Mouse (Mus musculus): Measurements from ENCODE around the gene Micall2. TPM values are rescaled to one million over a fixed set of nuclear protein-coding genes. Genes with fewer than 3 reads are reported as not detected.

The Micall2 gene
- polyA plus RNA-seq, 1 experiment from 2014 or later = 5.7 TPM

GRCm38 (mm10) chr5:139690791-139691190 is 45.3 kb downstream of the Micall2 start:
- peaks cover 43% of the 10 kb centered on the region for H3K27me3 ChIP-seq (replicated peaks; ENCODE audit: control insufficient read depth, insufficient read depth, low read length)
- no peak for ATAC-seq
- H3K9ac ChIP-seq (replicated peaks; ENCODE audit: low read depth, low read length) = no peak overlapping the region
- H3K4me1 ChIP-seq (replicated peaks; ENCODE audit: control insufficient read depth, insufficient read depth, low read length) = peaks cover 17% of the 10 kb centered on the region
- H3K36me3 ChIP-seq (ENCODE audit: control insufficient read depth, insufficient read depth) = no peaks in the 10 kb centered on the region
- no peak overlapping the region for H3K4me2 ChIP-seq (ENCODE audit: low read length)
- 75% methylated on average over 9 of the region's 9 CpGs for WGBS
- no peaks in the 10 kb centered on the region; the same call in 1 of the 2 replicates for H3K9me3 ChIP-seq (ENCODE audit: control insufficient read depth, low read length)
- H3K4me3 ChIP-seq (replicated peaks; ENCODE audit: low read length) = no peak overlapping the region
- H3K27ac ChIP-seq (ENCODE audit: low read length) = no peak overlapping the region

- Histone ChIP-seq H3K27me3 (replicated peaks; ENCODE audit: control insufficient read depth, insufficient read depth, low read length) (peaks cover 63% of the 10 kb centered on the region), H3K4me2 (ENCODE audit: low read length) (no peak overlapping the region), H3K36me3 (ENCODE audit: control insufficient read depth, insufficient read depth) (no peaks in the 10 kb centered on the region), H3K27ac (ENCODE audit: low read length) (no peak overlapping the region), H3K9ac (replicated peaks; ENCODE audit: low read depth, low read length) (no peak overlapping the region), H3K4me1 (replicated peaks; ENCODE audit: control insufficient read depth, insufficient read depth, low read length) (peaks cover 9% of the 10 kb centered on the region; the same call in 1 of the 2 replicates), H3K9me3 (ENCODE audit: control insufficient read depth, low read length) (no peaks in the 10 kb centered on the region; the same call in 1 of the 2 replicates), H3K4me3 (replicated peaks; ENCODE audit: low read length) (no peak overlapping the region)
- ATAC-seq = peak; percentile 47; the same call in 1 of the 2 replicates
- WGBS = 50% methylated on average over 12 of the region's 12 CpGs
Observed at GRCm38 (mm10) chr5:139688356-139688755, 47.8 kb downstream of the Micall2 start.

- Histone ChIP-seq H3K27me3 (replicated peaks; ENCODE audit: control insufficient read depth, insufficient read depth, low read length) (peaks cover 61% of the 10 kb centered on the region), H3K9me3 (ENCODE audit: control insufficient read depth, low read length) (no peaks in the 10 kb centered on the region), H3K4me3 (replicated peaks; ENCODE audit: low read length) (no peak overlapping the region), H3K4me2 (ENCODE audit: low read length) (no peak overlapping the region), H3K9ac (replicated peaks; ENCODE audit: low read depth, low read length) (no peak overlapping the region), H3K27ac (ENCODE audit: low read length) (no peak overlapping the region), H3K4me1 (replicated peaks; ENCODE audit: control insufficient read depth, insufficient read depth, low read length) (peaks cover 13% of the 10 kb centered on the region), H3K36me3 (ENCODE audit: control insufficient read depth, insufficient read depth) (no peaks in the 10 kb centered on the region)
- ATAC-seq = no peak
- 6% methylated on average over 13 of the region's 13 CpGs for WGBS
Observed at GRCm38 (mm10) chr5:139687646-139688045, 48.5 kb downstream of the Micall2 start.

- Histone ChIP-seq H3K27ac (ENCODE audit: low read length) (no peak overlapping the region), H3K9ac (replicated peaks; ENCODE audit: low read depth, low read length) (no peak overlapping the region)
Observed at GRCm38 (mm10) chr5:139686530-139687249, 49.4 kb downstream of the Micall2 start.

GRCm38 (mm10) chr5:139683228-139683627 is 52.9 kb downstream of the Micall2 start:
- no peak overlapping the region for H3K27ac ChIP-seq (ENCODE audit: low read length)
- no peak for ATAC-seq

More at GRCm38 (mm10) chr5:139686530-139687249, 49.4 kb downstream of the Micall2 start:
- Histone ChIP-seq H3K36me3 (ENCODE audit: control insufficient read depth, insufficient read depth) (no peaks in the 10 kb centered on the region), H3K9me3 (ENCODE audit: control insufficient read depth, low read length) (no peaks in the 10 kb centered on the region), H3K27me3 (replicated peaks; ENCODE audit: control insufficient read depth, insufficient read depth, low read length) (peaks cover 56% of the 10 kb centered on the region), H3K4me2 (ENCODE audit: low read length) (no peak overlapping the region; the same call in 1 of the 2 replicates), H3K4me1 (replicated peaks; ENCODE audit: control insufficient read depth, insufficient read depth, low read length) (peaks cover 22% of the 10 kb centered on the region), H3K4me3 (replicated peaks; ENCODE audit: low read length) (no peak overlapping the region)
- peak; percentile 39; the same call in 1 of the 2 replicates for ATAC-seq
- WGBS = 14% methylated on average over 21 of the region's 21 CpGs

GRCm38 (mm10) chr5:139682631-139682977 is 53.5 kb downstream of the Micall2 start:
- Histone ChIP-seq H3K4me2 (ENCODE audit: low read length) (peak overlapping the region; percentile 33; the same call in 1 of the 2 replicates), H3K36me3 (ENCODE audit: control insufficient read depth, insufficient read depth) (no peaks in the 10 kb centered on the region), H3K27ac (ENCODE audit: low read length) (peak overlapping the region; percentile 58), H3K9me3 (ENCODE audit: control insufficient read depth, low read length) (no peaks in the 10 kb centered on the region), H3K27me3 (replicated peaks; ENCODE audit: control insufficient read depth, insufficient read depth, low read length) (peaks cover 72% of the 10 kb centered on the region), H3K4me1 (replicated peaks; ENCODE audit: control insufficient read depth, insufficient read depth, low read length) (peaks cover 22% of the 10 kb centered on the region), H3K4me3 (replicated peaks; ENCODE audit: low read length) (no peak overlapping the region), H3K9ac (replicated peaks; ENCODE audit: low read depth, low read length) (no peak overlapping the region; the same call in 1 of the 2 replicates)
- peak; percentile 27; the same call in 1 of the 2 replicates for ATAC-seq
- under 1% methylated on average over 7 of the region's 7 CpGs for WGBS

More at GRCm38 (mm10) chr5:139683228-139683627, 52.9 kb downstream of the Micall2 start:
- WGBS = 3% methylated on average over 2 of the region's 2 CpGs
- Histone ChIP-seq H3K27me3 (replicated peaks; ENCODE audit: control insufficient read depth, insufficient read depth, low read length) (peaks cover 69% of the 10 kb centered on the region), H3K4me1 (replicated peaks; ENCODE audit: control insufficient read depth, insufficient read depth, low read length) (peaks cover 24% of the 10 kb centered on the region), H3K36me3 (ENCODE audit: control insufficient read depth, insufficient read depth) (no peaks in the 10 kb centered on the region), H3K9ac (replicated peaks; ENCODE audit: low read depth, low read length) (no peak overlapping the region), H3K4me2 (ENCODE audit: low read length) (no peak overlapping the region), H3K4me3 (replicated peaks; ENCODE audit: low read length) (no peak overlapping the region), H3K9me3 (ENCODE audit: control insufficient read depth, low read length) (no peaks in the 10 kb centered on the region)

- Histone ChIP-seq H3K36me3 (ENCODE audit: control insufficient read depth, insufficient read depth) (no peaks in the 10 kb centered on the region), H3K9ac (replicated peaks; ENCODE audit: low read depth, low read length) (peak overlapping the region; percentile 20), H3K4me2 (ENCODE audit: low read length) (peak overlapping the region; percentile 33), H3K4me1 (replicated peaks; ENCODE audit: control insufficient read depth, insufficient read depth, low read length) (peaks cover 21% of the 10 kb centered on the region), H3K4me3 (replicated peaks; ENCODE audit: low read length) (no peak overlapping the region), H3K27ac (ENCODE audit: low read length) (peak overlapping the region; percentile 58), H3K9me3 (ENCODE audit: control insufficient read depth, low read length) (no peaks in the 10 kb centered on the region), H3K27me3 (replicated peaks; ENCODE audit: control insufficient read depth, insufficient read depth, low read length) (peaks cover 68% of the 10 kb centered on the region)
- under 1% methylated on average over 20 of the region's 20 CpGs for WGBS
- ATAC-seq = peak; percentile 90
Observed at GRCm38 (mm10) chr5:139681832-139682630, 54.1 kb downstream of the Micall2 start.

GRCm38 (mm10) chr5:139675707-139675967 is 60.5 kb downstream of the Micall2 start:
- peaks cover 56% of the 10 kb centered on the region for H3K27me3 ChIP-seq (replicated peaks; ENCODE audit: control insufficient read depth, insufficient read depth, low read length)

GRCm38 (mm10) chr5:139674940-139675706 is 61.0 kb downstream of the Micall2 start:
- 28% methylated on average over 13 of the region's 13 CpGs for WGBS
- H3K9me3 ChIP-seq (ENCODE audit: control insufficient read depth, low read length) = no peaks in the 10 kb centered on the region
- no peak overlapping the region for H3K4me2 ChIP-seq (ENCODE audit: low read length)
- no peak overlapping the region for H3K9ac ChIP-seq (replicated peaks; ENCODE audit: low read depth, low read length)
- no peaks in the 10 kb centered on the region for H3K36me3 ChIP-seq (ENCODE audit: control insufficient read depth, insufficient read depth)
- no peak for ATAC-seq
- no peaks in the 10 kb centered on the region for H3K4me1 ChIP-seq (replicated peaks; ENCODE audit: control insufficient read depth, insufficient read depth, low read length)
- no peak overlapping the region for H3K4me3 ChIP-seq (replicated peaks; ENCODE audit: low read length)
- peaks cover 57% of the 10 kb centered on the region for H3K27me3 ChIP-seq (replicated peaks; ENCODE audit: control insufficient read depth, insufficient read depth, low read length)
- no peak overlapping the region for H3K27ac ChIP-seq (ENCODE audit: low read length)

More at GRCm38 (mm10) chr5:139675707-139675967, 60.5 kb downstream of the Micall2 start:
- no peak for ATAC-seq
- Histone ChIP-seq H3K36me3 (ENCODE audit: control insufficient read depth, insufficient read depth) (no peaks in the 10 kb centered on the region), H3K27ac (ENCODE audit: low read length) (no peak overlapping the region), H3K9ac (replicated peaks; ENCODE audit: low read depth, low read length) (no peak overlapping the region), H3K4me1 (replicated peaks; ENCODE audit: control insufficient read depth, insufficient read depth, low read length) (no peaks in the 10 kb centered on the region), H3K9me3 (ENCODE audit: control insufficient read depth, low read length) (no peaks in the 10 kb centered on the region), H3K4me2 (ENCODE audit: low read length) (no peak overlapping the region), H3K4me3 (replicated peaks; ENCODE audit: low read length) (no peak overlapping the region)

All from forebrain, embryonic 16.5 days (tissue).